Mouse (Mus musculus): ENCODE data around the gene 4930402H24Rik. TPM values are rescaled to one million over a fixed set of nuclear protein-coding genes. Genes with fewer than 3 reads are reported as not detected.

4930402H24Rik gene
- polyA plus RNA-seq, 1 experiment from 2014 or later, result 97.8 TPM

- Histone ChIP-seq H3K9ac (replicated peaks) (no peak overlapping the region), H3K4me1 (no peaks in the 10 kb centered on the region), H3K27me3 (no peaks in the 10 kb centered on the region), H3K36me3 (peaks cover 69% of the 10 kb centered on the region), H3K4me3 (no peak overlapping the region), H3K27ac (replicated peaks) (no peak overlapping the region), H3K9me3 (no peaks in the 10 kb centered on the region), H3K4me2 (replicated peaks) (no peak overlapping the region)
- 92% methylated on average over 7 of the region's 7 CpGs for WGBS
- no peak for ATAC-seq (replicated peaks)
Observed at GRCm38 (mm10) chr2:130791722-130792121, 114.5 kb downstream of the 4930402H24Rik start.

DNA sequence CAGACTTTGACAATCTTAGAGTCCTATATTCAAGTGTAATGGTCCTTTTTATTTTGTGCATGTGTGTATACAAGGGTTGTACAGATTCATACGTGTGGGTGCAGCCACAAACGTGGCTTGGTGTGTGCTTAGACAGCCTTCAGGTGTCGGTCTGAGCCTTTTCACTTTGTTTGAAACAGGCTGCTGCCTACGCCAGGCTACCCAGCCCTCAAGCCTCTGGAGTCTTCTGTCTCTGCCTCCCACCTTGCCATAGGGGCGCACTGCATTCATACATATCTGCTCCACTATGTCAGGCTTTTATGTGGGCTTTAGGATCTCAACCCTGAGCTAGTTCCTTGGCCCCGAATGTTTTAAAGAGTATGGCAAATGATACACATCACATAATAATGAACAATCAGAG is 116.6 kb downstream of the 4930402H24Rik start:
- no peaks in the 10 kb centered on the region for H3K27me3 ChIP-seq
- no peak overlapping the region for H3K27ac ChIP-seq (replicated peaks)
- 90% methylated on average over 6 of the region's 6 CpGs for WGBS
- H3K4me3 ChIP-seq, result no peak overlapping the region
- no peaks in the 10 kb centered on the region for H3K9me3 ChIP-seq
- H3K9ac ChIP-seq (replicated peaks), result no peak overlapping the region
- H3K36me3 ChIP-seq, result peaks cover 74% of the 10 kb centered on the region
- ATAC-seq (replicated peaks), result no peak
- H3K4me1 ChIP-seq, result no peaks in the 10 kb centered on the region
- no peak overlapping the region for H3K4me2 ChIP-seq (replicated peaks)

GRCm38 (mm10) chr2:130789039-130789438 is 117.2 kb downstream of the 4930402H24Rik start:
- no peak overlapping the region for H3K4me2 ChIP-seq (replicated peaks)
- no peaks in the 10 kb centered on the region for H3K9me3 ChIP-seq
- H3K27ac ChIP-seq (replicated peaks), result no peak overlapping the region
- H3K27me3 ChIP-seq, result no peaks in the 10 kb centered on the region
- no peak overlapping the region for H3K9ac ChIP-seq (replicated peaks)
- peaks cover 78% of the 10 kb centered on the region for H3K36me3 ChIP-seq
- no peak overlapping the region for H3K4me3 ChIP-seq
- WGBS, result 92% methylated on average over 8 of the region's 8 CpGs
- H3K4me1 ChIP-seq, result no peaks in the 10 kb centered on the region
- ATAC-seq (replicated peaks), result no peak

DNA sequence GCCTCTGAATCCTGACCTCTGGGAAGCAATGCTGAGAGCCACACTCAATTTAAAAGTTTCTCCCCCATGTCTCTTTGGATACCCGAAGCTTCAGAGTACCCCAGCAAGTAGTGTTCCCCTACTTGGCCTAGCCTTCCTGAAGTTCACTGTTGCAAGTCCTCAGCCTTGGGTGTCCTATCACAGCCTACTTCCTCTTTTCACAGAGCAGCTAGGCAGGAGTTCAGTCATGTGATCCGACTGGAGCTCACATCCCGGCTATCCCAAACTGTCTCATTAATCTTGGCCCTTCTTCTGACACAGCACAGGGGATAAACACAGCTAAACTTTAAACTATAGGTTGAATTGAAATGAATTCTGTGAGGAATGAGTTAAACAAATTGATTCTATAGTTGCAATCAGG is 121.3 kb downstream of the 4930402H24Rik start:
- 89% methylated on average over 3 of the region's 3 CpGs for WGBS

DNA sequence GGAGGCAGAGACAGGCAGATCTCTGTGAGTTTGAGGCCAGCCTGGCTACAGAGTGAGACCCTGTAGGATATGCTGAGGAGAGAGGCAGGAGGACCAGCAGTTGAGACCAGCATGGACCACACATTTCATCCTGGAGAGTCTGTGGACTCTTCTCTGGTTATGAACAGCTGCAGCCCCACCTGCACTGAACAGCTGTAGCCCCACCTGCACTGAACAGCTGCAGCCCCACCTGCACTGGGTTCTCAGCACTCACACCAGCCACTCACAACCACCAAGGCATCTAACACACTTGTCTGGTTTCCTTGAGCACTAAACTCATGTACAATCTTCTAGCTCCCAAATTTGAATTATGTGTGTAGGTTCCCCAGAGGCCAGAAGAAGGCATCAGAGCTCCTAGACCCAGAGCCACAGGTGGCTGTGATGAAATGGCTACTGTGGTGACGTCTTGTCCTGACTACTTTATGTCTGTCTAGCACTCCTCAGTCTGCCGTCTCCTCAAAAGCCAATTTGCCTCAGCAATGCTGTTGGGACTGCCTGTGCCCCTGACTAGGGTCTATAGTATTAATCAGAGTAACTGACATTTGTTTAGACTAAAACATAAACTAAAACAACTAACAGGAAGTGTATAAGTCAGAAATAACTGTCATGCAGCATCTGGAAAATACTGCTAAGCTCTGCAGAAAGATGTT is 125.4 kb downstream of the 4930402H24Rik start:
- Histone ChIP-seq H3K27me3 (no peaks in the 10 kb centered on the region), H3K4me1 (no peaks in the 10 kb centered on the region), H3K9me3 (no peaks in the 10 kb centered on the region), H3K4me3 (no peak overlapping the region), H3K27ac (replicated peaks) (no peak overlapping the region), H3K4me2 (replicated peaks) (no peak overlapping the region), H3K36me3 (peaks cover 89% of the 10 kb centered on the region), H3K9ac (replicated peaks) (no peak overlapping the region)
- 83% methylated on average over 2 of the region's 2 CpGs for WGBS
- no peak for ATAC-seq (replicated peaks)

More for the DNA sequence above, 121.3 kb downstream of the 4930402H24Rik start:
- Histone ChIP-seq H3K9me3 (no peaks in the 10 kb centered on the region), H3K9ac (replicated peaks) (no peak overlapping the region), H3K27me3 (no peaks in the 10 kb centered on the region), H3K4me1 (no peaks in the 10 kb centered on the region), H3K36me3 (peaks cover 90% of the 10 kb centered on the region), H3K4me2 (replicated peaks) (no peak overlapping the region), H3K4me3 (no peak overlapping the region), H3K27ac (replicated peaks) (no peak overlapping the region)
- no peak for ATAC-seq (replicated peaks)

DNA sequence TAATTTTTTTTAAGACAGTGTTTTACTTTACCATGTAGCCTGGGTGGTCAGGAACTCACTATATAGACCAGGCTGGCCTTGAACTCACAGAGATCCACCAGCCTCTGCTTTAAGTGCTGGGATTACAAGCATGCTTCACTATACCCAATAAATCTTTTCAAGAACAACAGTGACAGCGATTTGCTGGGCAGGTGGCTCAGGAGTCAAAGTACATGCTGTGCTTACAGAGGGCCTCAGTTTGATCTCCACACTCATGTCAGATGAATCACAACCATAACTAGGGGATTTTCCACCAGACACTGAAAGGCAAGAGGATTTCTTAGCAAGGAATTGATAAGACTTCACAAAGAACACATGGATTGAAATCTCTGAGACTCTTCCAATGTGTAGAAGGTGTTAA is 126.3 kb downstream of the 4930402H24Rik start:
- Histone ChIP-seq H3K36me3 (peaks cover 89% of the 10 kb centered on the region), H3K4me3 (no peak overlapping the region), H3K27ac (replicated peaks) (no peak overlapping the region), H3K9ac (replicated peaks) (no peak overlapping the region), H3K4me2 (replicated peaks) (no peak overlapping the region), H3K4me1 (no peaks in the 10 kb centered on the region), H3K9me3 (no peaks in the 10 kb centered on the region), H3K27me3 (no peaks in the 10 kb centered on the region)
- no peak for ATAC-seq (replicated peaks)
- 80% methylated on average over 1 of the region's 1 CpGs for WGBS

DNA sequence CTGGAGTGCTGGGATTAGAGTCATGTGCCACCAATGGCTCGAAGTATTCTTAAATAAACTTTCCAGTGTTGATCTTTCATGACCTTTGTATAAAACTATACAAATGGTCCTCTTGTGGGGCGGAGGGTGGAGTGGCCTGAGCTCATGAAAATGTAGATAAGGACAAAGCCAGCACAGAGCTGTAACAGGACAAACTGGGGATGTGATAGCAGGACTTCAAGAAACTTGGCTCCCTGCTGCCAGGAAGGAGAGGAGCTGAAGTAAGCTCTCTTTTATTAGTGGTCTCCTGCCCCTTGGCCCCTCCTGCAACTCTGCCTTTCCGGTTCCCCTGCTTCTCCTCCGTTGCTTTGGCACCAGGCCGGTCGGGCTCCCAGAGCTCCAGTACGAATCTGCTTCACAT is 129.6 kb downstream of the 4930402H24Rik start:
- 92% methylated on average over 7 of the region's 7 CpGs for WGBS
- H3K27ac ChIP-seq (replicated peaks), result no peak overlapping the region
- ATAC-seq (replicated peaks), result no peak
- no peak overlapping the region for H3K9ac ChIP-seq (replicated peaks)
- no peak overlapping the region for H3K4me2 ChIP-seq (replicated peaks)
- no peak overlapping the region for H3K4me3 ChIP-seq
- peaks cover 87% of the 10 kb centered on the region for H3K36me3 ChIP-seq
- H3K4me1 ChIP-seq, result no peaks in the 10 kb centered on the region
- H3K27me3 ChIP-seq, result no peaks in the 10 kb centered on the region
- H3K9me3 ChIP-seq, result no peaks in the 10 kb centered on the region

- 59% methylated on average over 2 of the region's 2 CpGs for WGBS
- H3K9ac ChIP-seq (replicated peaks), result no peak overlapping the region
- H3K4me3 ChIP-seq, result no peak overlapping the region
- no peak overlapping the region for H3K27ac ChIP-seq (replicated peaks)
- no peak for ATAC-seq (replicated peaks)
- H3K4me2 ChIP-seq (replicated peaks), result no peak overlapping the region
- H3K36me3 ChIP-seq, result peaks cover 81% of the 10 kb centered on the region
- H3K4me1 ChIP-seq, result no peaks in the 10 kb centered on the region
- H3K9me3 ChIP-seq, result no peaks in the 10 kb centered on the region
- H3K27me3 ChIP-seq, result no peaks in the 10 kb centered on the region
Observed at GRCm38 (mm10) chr2:130767483-130767882, 138.7 kb downstream of the 4930402H24Rik start.

DNA sequence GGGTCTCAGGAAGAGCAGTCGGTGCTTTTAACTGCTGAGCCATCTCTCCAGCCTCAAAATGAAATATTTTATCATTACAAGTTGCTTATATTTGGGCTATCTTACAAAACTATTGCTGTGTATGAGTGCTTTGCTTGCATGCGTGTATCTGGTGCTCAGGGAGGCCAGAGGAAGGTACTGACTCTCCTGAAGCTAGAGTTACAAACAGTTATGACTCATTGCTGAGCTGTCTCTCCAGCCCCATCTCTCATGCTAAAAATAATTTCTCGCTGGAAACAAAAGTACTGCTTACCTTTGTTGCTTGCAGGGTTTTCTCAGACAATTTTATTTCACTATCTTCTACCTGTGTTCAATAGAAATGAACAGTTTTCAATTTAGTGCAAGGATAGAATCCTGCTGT is 140.8 kb downstream of the 4930402H24Rik start:
- Histone ChIP-seq H3K4me2 (replicated peaks) (no peak overlapping the region), H3K36me3 (peaks cover 83% of the 10 kb centered on the region), H3K27me3 (no peaks in the 10 kb centered on the region), H3K4me3 (no peak overlapping the region), H3K27ac (replicated peaks) (no peak overlapping the region), H3K9me3 (no peaks in the 10 kb centered on the region), H3K9ac (replicated peaks) (no peak overlapping the region), H3K4me1 (no peaks in the 10 kb centered on the region)
- 89% methylated on average over 3 of the region's 3 CpGs for WGBS
- ATAC-seq (replicated peaks), result no peak

- Histone ChIP-seq H3K9ac (replicated peaks) (no peak overlapping the region), H3K36me3 (peaks cover 74% of the 10 kb centered on the region), H3K4me3 (no peak overlapping the region), H3K27ac (replicated peaks) (no peak overlapping the region), H3K4me1 (no peaks in the 10 kb centered on the region), H3K9me3 (no peaks in the 10 kb centered on the region), H3K27me3 (no peaks in the 10 kb centered on the region), H3K4me2 (replicated peaks) (no peak overlapping the region)
- ATAC-seq (replicated peaks), result no peak
- WGBS, result 61% methylated on average over 6 of the region's 6 CpGs
Observed at GRCm38 (mm10) chr2:130760876-130761275, 145.3 kb downstream of the 4930402H24Rik start.

DNA sequence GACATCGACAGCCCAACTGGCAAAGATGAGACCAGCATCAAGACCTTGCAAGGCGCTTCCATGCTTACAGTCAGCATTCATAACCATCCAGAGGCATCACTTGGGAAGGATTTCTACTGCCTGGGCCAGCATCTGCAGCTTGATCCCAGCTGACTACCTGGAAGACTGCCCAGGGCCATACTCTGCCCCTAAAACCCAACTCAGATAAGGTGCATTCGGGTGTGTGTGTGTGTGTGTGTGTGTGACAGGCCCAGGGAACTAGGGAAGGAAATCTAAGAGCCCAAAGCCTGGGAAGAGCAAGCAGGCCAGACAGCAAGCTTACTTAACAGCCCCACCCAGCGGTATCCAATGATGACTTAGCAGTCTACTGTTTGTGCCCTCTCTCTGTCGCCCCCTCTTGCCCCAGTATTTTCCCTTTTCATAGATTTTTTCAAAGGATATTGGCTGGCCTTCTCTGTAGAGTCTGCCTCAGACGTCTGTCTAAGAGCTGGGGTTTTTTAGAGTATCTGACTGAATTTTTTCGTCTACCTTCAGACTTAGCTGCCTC is 151.1 kb downstream of the 4930402H24Rik start:
- 64% methylated on average over 7 of the region's 7 CpGs for WGBS
- Histone ChIP-seq H3K27ac (replicated peaks) (no peak overlapping the region), H3K27me3 (no peaks in the 10 kb centered on the region), H3K4me2 (replicated peaks) (no peak overlapping the region), H3K4me1 (peaks cover 10% of the 10 kb centered on the region), H3K36me3 (peaks cover 23% of the 10 kb centered on the region; the same call in 1 of the 2 replicates), H3K4me3 (no peak overlapping the region), H3K9ac (replicated peaks) (no peak overlapping the region), H3K9me3 (no peaks in the 10 kb centered on the region)
- ATAC-seq (replicated peaks), result no peak

DNA sequence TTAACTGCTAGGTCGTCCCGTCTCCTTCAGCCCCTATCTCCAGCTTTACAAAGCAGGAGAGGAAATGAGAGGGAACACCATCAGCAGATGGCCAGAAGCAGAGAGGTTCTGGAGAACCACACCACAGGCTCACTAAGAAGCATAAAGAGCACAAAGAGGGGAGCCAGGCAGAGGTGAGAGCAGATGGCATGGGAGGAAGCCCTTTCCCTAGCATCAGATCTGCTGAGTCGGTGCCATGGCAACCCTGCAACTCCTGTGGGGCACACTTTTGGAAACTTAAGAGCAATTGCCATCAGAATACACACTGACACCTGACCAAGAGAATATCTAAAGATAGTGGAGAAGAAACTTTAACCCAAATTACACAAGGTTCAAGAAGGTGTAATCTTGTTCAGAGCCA is 151.6 kb downstream of the 4930402H24Rik start:
- ATAC-seq (replicated peaks), result no peak
- no peaks in the 10 kb centered on the region for H3K27me3 ChIP-seq
- H3K4me1 ChIP-seq, result peaks cover 10% of the 10 kb centered on the region
- H3K27ac ChIP-seq (replicated peaks), result no peak overlapping the region
- no peak overlapping the region for H3K9ac ChIP-seq (replicated peaks)
- 82% methylated on average over 3 of the region's 3 CpGs for WGBS
- peaks cover 23% of the 10 kb centered on the region; the same call in 1 of the 2 replicates for H3K36me3 ChIP-seq
- no peak overlapping the region for H3K4me2 ChIP-seq (replicated peaks)
- no peak overlapping the region for H3K4me3 ChIP-seq
- H3K9me3 ChIP-seq, result no peaks in the 10 kb centered on the region

- 62% methylated on average over 8 of the region's 8 CpGs for WGBS
- H3K4me1 ChIP-seq, result peaks cover 10% of the 10 kb centered on the region
- H3K27me3 ChIP-seq, result no peaks in the 10 kb centered on the region
- H3K9ac ChIP-seq (replicated peaks), result no peak overlapping the region
- no peak overlapping the region for H3K4me3 ChIP-seq
- no peak overlapping the region for H3K4me2 ChIP-seq (replicated peaks)
- H3K36me3 ChIP-seq, result peaks cover 41% of the 10 kb centered on the region
- ATAC-seq (replicated peaks), result no peak
- H3K9me3 ChIP-seq, result no peaks in the 10 kb centered on the region
- no peak overlapping the region for H3K27ac ChIP-seq (replicated peaks)
Observed at GRCm38 (mm10) chr2:130750449-130750848, 155.8 kb downstream of the 4930402H24Rik start.

Measured in forebrain, embryonic 15.5 days (tissue).